Mouse (Mus musculus): ENCODE measurements at regions not wholly inside any gene's neighbourhood (a gene's known extent, or its start where the extent isn't known, plus 50 kb on each side); places are given as distances from the start of the nearest gene placed in this dataset.

GRCm38 (mm10) chr10:92075469-92075868 is 646.8 kb downstream of the Nedd1 start:
- H3K4me3 ChIP-seq (ENCODE audit: low read depth, low read length) = no peak overlapping the region
- no peak for TF ChIP-seq CTCF (IDR thresholded peaks at IDR 0.05; ENCODE audit: extremely low read depth, insufficient read length, insufficient replicate concordance, low read depth, low read length)
- TF ChIP-seq POLR2A (IDR thresholded peaks at IDR 0.05; ENCODE audit: low read depth, low read length) = no peak
- H3K36me3 ChIP-seq (ENCODE audit: control insufficient read depth, insufficient read depth, low read length) = no peaks in the 10 kb centered on the region
- 46% methylated on average over 8 of the region's 8 CpGs for WGBS
- no peaks in the 10 kb centered on the region for H3K4me1 ChIP-seq (ENCODE audit: control insufficient read depth, insufficient read depth, insufficient read length, low read length)
- H3K27me3 ChIP-seq (ENCODE audit: control insufficient read depth, insufficient read depth, low read length) = no peaks in the 10 kb centered on the region
- H3K27ac ChIP-seq (ENCODE audit: insufficient read depth, low read depth, low read length) = no peak overlapping the region

DNA sequence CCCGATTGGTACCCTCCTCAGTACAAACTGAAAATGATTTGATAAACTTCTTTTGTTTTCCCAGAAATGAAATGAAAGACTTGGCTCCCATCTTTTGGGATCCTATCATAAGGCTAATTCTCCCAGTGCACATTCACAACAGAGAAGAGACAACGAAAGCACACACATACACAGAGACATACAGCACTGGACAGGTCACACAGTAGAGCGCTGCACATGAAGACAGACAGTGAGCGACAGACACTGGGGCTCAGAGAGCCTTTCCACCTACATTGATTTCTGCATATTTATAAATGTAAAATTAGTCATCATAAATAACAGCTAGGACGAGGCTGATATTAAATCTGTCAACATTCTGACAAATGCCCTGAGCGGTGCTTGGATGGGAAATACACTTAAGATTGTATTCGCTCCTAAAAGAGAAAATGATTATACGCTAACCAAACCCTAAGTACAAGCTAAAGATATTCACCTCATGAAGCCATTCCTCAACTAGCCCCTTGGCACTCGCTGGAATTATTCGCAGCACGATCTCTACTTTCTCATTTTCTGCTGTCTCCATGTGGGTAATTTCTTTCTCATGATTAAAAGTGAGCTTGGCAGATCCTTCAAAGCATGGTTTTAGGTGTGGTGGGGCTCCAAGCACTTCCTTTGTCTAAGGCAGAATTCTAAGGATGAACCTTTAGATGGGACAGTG is 647.4 kb downstream of the Nedd1 start:
- no peak overlapping the region for H3K27ac ChIP-seq (ENCODE audit: insufficient read depth, low read depth, low read length)
- no peaks in the 10 kb centered on the region for H3K27me3 ChIP-seq (ENCODE audit: control insufficient read depth, insufficient read depth, low read length)
- 80% methylated on average over 11 of the region's 11 CpGs for WGBS
- H3K4me3 ChIP-seq (ENCODE audit: low read depth, low read length) = no peak overlapping the region
- H3K4me1 ChIP-seq (ENCODE audit: control insufficient read depth, insufficient read depth, insufficient read length, low read length) = no peaks in the 10 kb centered on the region
- no peaks in the 10 kb centered on the region for H3K36me3 ChIP-seq (ENCODE audit: control insufficient read depth, insufficient read depth, low read length)
- TF ChIP-seq POLR2A (IDR thresholded peaks at IDR 0.05; ENCODE audit: low read depth, low read length) = no peak
- TF ChIP-seq CTCF (IDR thresholded peaks at IDR 0.05; ENCODE audit: extremely low read depth, insufficient read length, insufficient replicate concordance, low read depth, low read length) = no peak

- Histone ChIP-seq H3K4me1 (ENCODE audit: control insufficient read depth, insufficient read depth, insufficient read length, low read length) (no peaks in the 10 kb centered on the region), H3K36me3 (ENCODE audit: control insufficient read depth, insufficient read depth, low read length) (no peaks in the 10 kb centered on the region), H3K27me3 (ENCODE audit: control insufficient read depth, insufficient read depth, low read length) (no peaks in the 10 kb centered on the region), H3K4me3 (ENCODE audit: low read depth, low read length) (no peak overlapping the region), H3K27ac (ENCODE audit: insufficient read depth, low read depth, low read length) (no peak overlapping the region)
- TF ChIP-seq POLR2A (IDR thresholded peaks at IDR 0.05; ENCODE audit: low read depth, low read length) (no peak), CTCF (IDR thresholded peaks at IDR 0.05; ENCODE audit: extremely low read depth, insufficient read length, insufficient replicate concordance, low read depth, low read length) (no peak)
- WGBS = 61% methylated on average over 5 of the region's 5 CpGs
These were observed 648.3 kb downstream of the Nedd1 start for GRCm38 (mm10) chr10:92073873-92074390.

DNA sequence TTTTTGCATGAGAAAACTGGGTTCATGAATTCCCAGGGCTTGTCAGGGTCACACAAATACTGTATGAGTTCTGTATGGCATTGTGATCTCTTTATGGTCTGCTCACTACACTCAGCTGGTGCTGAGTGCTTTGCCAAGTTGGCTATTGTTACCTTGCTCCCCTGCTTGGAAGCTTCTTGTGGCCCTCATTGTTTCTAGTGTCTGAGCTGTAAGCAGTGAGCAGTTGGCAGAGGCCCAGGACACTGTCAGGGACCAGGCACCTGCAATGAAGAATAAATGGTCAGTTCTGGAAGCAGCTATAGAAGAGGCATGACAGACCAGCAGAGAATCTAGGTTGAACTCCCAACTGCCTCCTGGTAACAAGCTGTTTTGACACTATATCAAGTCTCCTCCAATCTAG is 677.4 kb downstream of the Nedd1 start:
- TF ChIP-seq CTCF (IDR thresholded peaks at IDR 0.05; ENCODE audit: extremely low read depth, insufficient read length, insufficient replicate concordance, low read depth, low read length) (no peak), POLR2A (IDR thresholded peaks at IDR 0.05; ENCODE audit: low read depth, low read length) (no peak)
- Histone ChIP-seq H3K4me1 (ENCODE audit: control insufficient read depth, insufficient read depth, insufficient read length, low read length) (no peaks in the 10 kb centered on the region), H3K27ac (ENCODE audit: insufficient read depth, low read depth, low read length) (no peak overlapping the region), H3K36me3 (ENCODE audit: control insufficient read depth, insufficient read depth, low read length) (no peaks in the 10 kb centered on the region), H3K4me3 (ENCODE audit: low read depth, low read length) (no peak overlapping the region), H3K27me3 (ENCODE audit: control insufficient read depth, insufficient read depth, low read length) (no peaks in the 10 kb centered on the region)

GRCm38 (mm10) chr10:92036176-92036575 is 686.0 kb downstream of the Nedd1 start:
- 57% methylated on average over 3 of the region's 3 CpGs for WGBS
- TF ChIP-seq CTCF (IDR thresholded peaks at IDR 0.05; ENCODE audit: extremely low read depth, insufficient read length, insufficient replicate concordance, low read depth, low read length) (no peak), POLR2A (IDR thresholded peaks at IDR 0.05; ENCODE audit: low read depth, low read length) (no peak)
- Histone ChIP-seq H3K4me3 (ENCODE audit: low read depth, low read length) (no peak overlapping the region), H3K36me3 (ENCODE audit: control insufficient read depth, insufficient read depth, low read length) (no peaks in the 10 kb centered on the region), H3K4me1 (ENCODE audit: control insufficient read depth, insufficient read depth, insufficient read length, low read length) (no peaks in the 10 kb centered on the region), H3K27ac (ENCODE audit: insufficient read depth, low read depth, low read length) (no peak overlapping the region), H3K27me3 (ENCODE audit: control insufficient read depth, insufficient read depth, low read length) (no peaks in the 10 kb centered on the region)

DNA sequence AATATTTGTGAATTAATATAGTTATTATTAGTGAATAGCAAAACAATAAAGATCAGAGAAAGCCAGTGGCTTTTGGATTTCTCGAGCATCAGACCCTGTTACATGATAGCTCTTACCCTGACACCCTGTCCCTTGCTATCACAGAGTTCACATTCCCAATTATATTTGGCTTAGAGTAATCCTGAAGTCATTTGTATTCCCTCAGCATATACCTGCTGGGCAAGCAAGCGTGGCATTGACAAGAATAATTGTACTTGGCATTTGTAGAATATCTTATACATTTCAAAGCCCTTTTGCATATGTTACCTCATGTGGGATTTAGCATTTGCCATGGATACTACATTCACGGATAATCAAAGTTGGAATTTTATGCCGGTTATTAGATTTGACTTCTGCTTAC is 692.0 kb downstream of the Nedd1 start:
- Histone ChIP-seq H3K27me3 (ENCODE audit: control insufficient read depth, insufficient read depth, low read length) (no peaks in the 10 kb centered on the region), H3K4me3 (ENCODE audit: low read depth, low read length) (no peak overlapping the region), H3K4me1 (ENCODE audit: control insufficient read depth, insufficient read depth, insufficient read length, low read length) (no peaks in the 10 kb centered on the region), H3K27ac (ENCODE audit: insufficient read depth, low read depth, low read length) (no peak overlapping the region), H3K36me3 (ENCODE audit: control insufficient read depth, insufficient read depth, low read length) (no peaks in the 10 kb centered on the region)
- TF ChIP-seq CTCF (IDR thresholded peaks at IDR 0.05; ENCODE audit: extremely low read depth, insufficient read length, insufficient replicate concordance, low read depth, low read length) (no peak), POLR2A (IDR thresholded peaks at IDR 0.05; ENCODE audit: low read depth, low read length) (no peak)
- 77% methylated on average over 4 of the region's 4 CpGs for WGBS

GRCm38 (mm10) chr10:92024203-92024602 is 698.0 kb downstream of the Nedd1 start:
- WGBS = 71% methylated on average over 1 of the region's 1 CpGs

More at GRCm38 (mm10) chr10:92024203-92024602, 698.0 kb downstream of the Nedd1 start:
- Histone ChIP-seq H3K27me3 (ENCODE audit: control insufficient read depth, insufficient read depth, low read length) (no peaks in the 10 kb centered on the region), H3K4me1 (ENCODE audit: control insufficient read depth, insufficient read depth, insufficient read length, low read length) (no peaks in the 10 kb centered on the region), H3K36me3 (ENCODE audit: control insufficient read depth, insufficient read depth, low read length) (no peaks in the 10 kb centered on the region), H3K27ac (ENCODE audit: insufficient read depth, low read depth, low read length) (no peak overlapping the region), H3K4me3 (ENCODE audit: low read depth, low read length) (no peak overlapping the region)
- TF ChIP-seq POLR2A (IDR thresholded peaks at IDR 0.05; ENCODE audit: low read depth, low read length) = no peak
- TF ChIP-seq CTCF (IDR thresholded peaks at IDR 0.05; ENCODE audit: extremely low read depth, insufficient read length, insufficient replicate concordance, low read depth, low read length) = no peak
